Mouse (Mus musculus) neural tube, embryonic 15.5 days (tissue): ENCODE measurements around the gene Eaf2. TPM values are rescaled to one million over a fixed set of nuclear protein-coding genes. Genes with fewer than 3 reads are reported as not detected.

ENCODE experiments used
- ATAC-seq: fragments of 200-750 bp; cut with Nextera tagmentation; 2 replicates; pipeline ENCODE4 v1.8.0; 2017; ENCODE audit warnings: mild to moderate bottlenecking, moderate TSS enrichment, moderate library complexity; ENCODE audit not compliant: low FRiP score
- H3K27ac ChIP-seq: fragments of 300-500 bp; sonication (generic); replicated peaks from 2 replicates; pipeline ENCODE4 v1.5.1; 2015; ENCODE audit warnings: mild to moderate bottlenecking, inconsistent platforms
- H3K27me3 ChIP-seq: fragments of 300-500 bp; sonication (generic); replicated peaks from 2 replicates; pipeline ENCODE4 v1.6.1; 2015; ENCODE audit warnings: inconsistent platforms
- H3K36me3 ChIP-seq: fragments of 300-500 bp; sonication (generic); 2 replicates; pipeline ENCODE4 v1.6.1; 2015; ENCODE audit warnings: inconsistent platforms
- H3K4me1 ChIP-seq: fragments of 300-500 bp; sonication (generic); 2 replicates; pipeline ENCODE4 v1.6.1; 2015; ENCODE audit warnings: inconsistent platforms
- H3K4me2 ChIP-seq: fragments of 300-500 bp; sonication (generic); 2 replicates; pipeline ENCODE4 v1.6.1; 2015; ENCODE audit warnings: inconsistent platforms, mild to moderate bottlenecking, moderate library complexity
- H3K4me3 ChIP-seq: fragments of 300-500 bp; sonication (generic); replicated peaks from 2 replicates; pipeline ENCODE4 v1.5.1; 2015; ENCODE audit warnings: mild to moderate bottlenecking, inconsistent platforms
- H3K9ac ChIP-seq: fragments of 300-500 bp; sonication (generic); replicated peaks from 2 replicates; pipeline ENCODE4 v1.6.1; 2015; ENCODE audit warnings: mild to moderate bottlenecking, inconsistent platforms
- H3K9me3 ChIP-seq: fragments of 300-500 bp; sonication (generic); replicated peaks from 2 replicates; pipeline ENCODE4 v1.6.1; 2016; ENCODE audit warnings: inconsistent platforms
- WGBS: fragments of 180-500 bp; shearing (Covaris S2); methylation state at CpG from one replicate; pipeline ENCODE4 v1.1.7; 2015; ENCODE audit warnings: mixed read lengths; 5-methylcytosine and 5-hydroxymethylcytosine counted together
- polyA plus RNA-seq: library from polyadenylated mRNA; unstranded; fragments of >200 nt; fragmentation: Nextera tagmentation; extraction: Ambion mirVana; gene quantifications from 2 replicates; pipeline ENCODE4 v1.2.1, GENCODE M21; 2015

Gene Eaf2
- 0.50 and 1.1 TPM in 2 replicates for polyA plus RNA-seq

DNA sequence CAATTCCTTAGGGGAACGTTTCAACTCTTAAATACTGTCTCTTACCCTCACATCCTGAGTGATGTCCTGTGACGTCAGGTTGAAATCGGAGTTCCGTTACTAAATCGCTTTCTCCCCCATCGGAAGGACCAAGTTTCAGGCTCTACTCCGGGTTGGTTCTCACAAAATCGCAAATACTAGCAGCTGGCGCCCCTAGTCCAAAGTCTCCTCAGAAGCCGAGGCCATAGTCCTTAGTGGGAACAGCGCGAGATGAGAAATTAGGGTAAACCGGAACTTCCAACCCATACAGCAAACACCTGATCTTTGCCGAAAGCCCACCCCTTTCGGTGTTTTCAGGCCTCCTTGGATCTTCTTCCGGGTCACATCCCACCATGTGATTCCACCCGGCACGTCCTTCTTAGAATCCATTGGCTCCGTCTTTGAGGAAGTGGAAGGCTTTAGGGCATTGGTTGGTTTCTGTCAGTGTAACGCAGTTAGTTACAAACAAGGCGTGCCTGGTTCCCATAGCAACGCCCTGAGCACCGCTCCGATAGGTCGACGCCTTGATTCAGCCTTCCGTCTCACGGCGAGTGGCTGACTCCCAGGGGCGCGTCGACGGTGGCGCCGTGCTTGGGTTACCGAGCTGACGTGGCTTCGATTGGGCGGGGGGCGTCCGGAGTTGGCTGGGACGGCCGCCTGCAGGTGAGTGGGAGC is at the start of gene Eaf2, which contains the start of gene Golgb1:
TSS of gene Eaf2 (minus strand) at position 421 of the 693 bp plus-strand sequence.
TSS of gene Golgb1 (plus strand) at position 558 of the 693 bp plus-strand sequence.
- peak within 1 kb of the TSS; percentile 68 for H3K4me3 ChIP-seq
- peak within 1 kb of the TSS; percentile 66 for H3K9ac ChIP-seq
- 0% methylated on average over 43 of the region's 43 CpGs for WGBS
- H3K36me3 ChIP-seq: peaks cover 12% of the 10 kb centered on the region
- H3K9me3 ChIP-seq: no peaks in the 10 kb centered on the region
- H3K4me1 ChIP-seq: peaks cover 32% of the 10 kb centered on the region
- peak; percentile 100 for ATAC-seq
- peak within 1 kb of the TSS; percentile 67 for H3K4me2 ChIP-seq
- H3K27ac ChIP-seq: peak within 1 kb of the TSS; percentile 84
- no peaks in the 10 kb centered on the region for H3K27me3 ChIP-seq

GRCm38 (mm10) chr16:36924312-36924711 is 49.5 kb upstream of the Eaf2 start:
- ATAC-seq: no peak
- peaks cover 76% of the 10 kb centered on the region for H3K36me3 ChIP-seq

GRCm38 (mm10) chr16:36921980-36922379 is 47.2 kb upstream of the Eaf2 start:
- no peaks in the 10 kb centered on the region for H3K27me3 ChIP-seq
- peaks cover 72% of the 10 kb centered on the region for H3K36me3 ChIP-seq
- no peak overlapping the region for H3K27ac ChIP-seq
- WGBS: 95% methylated on average over 6 of the region's 6 CpGs
- no peaks in the 10 kb centered on the region for H3K4me1 ChIP-seq
- H3K9me3 ChIP-seq: no peaks in the 10 kb centered on the region
- no peak overlapping the region for H3K4me2 ChIP-seq
- no peak for ATAC-seq
- H3K9ac ChIP-seq: no peak overlapping the region
- H3K4me3 ChIP-seq: no peak overlapping the region

More at GRCm38 (mm10) chr16:36924312-36924711, 49.5 kb upstream of the Eaf2 start:
- no peak overlapping the region for H3K9ac ChIP-seq
- no peak overlapping the region for H3K4me2 ChIP-seq
- H3K4me1 ChIP-seq: no peaks in the 10 kb centered on the region
- H3K27ac ChIP-seq: no peak overlapping the region
- WGBS: 95% methylated on average over 8 of the region's 8 CpGs
- no peaks in the 10 kb centered on the region for H3K27me3 ChIP-seq
- no peaks in the 10 kb centered on the region for H3K9me3 ChIP-seq
- no peak overlapping the region for H3K4me3 ChIP-seq

- no peaks in the 10 kb centered on the region for H3K9me3 ChIP-seq
- no peaks in the 10 kb centered on the region for H3K4me1 ChIP-seq
- 96% methylated on average over 8 of the region's 8 CpGs for WGBS
- no peak overlapping the region for H3K4me2 ChIP-seq
- ATAC-seq: no peak
- H3K27ac ChIP-seq: no peak overlapping the region
- no peak overlapping the region for H3K9ac ChIP-seq
- H3K36me3 ChIP-seq: peaks cover 71% of the 10 kb centered on the region
- no peaks in the 10 kb centered on the region for H3K27me3 ChIP-seq
- H3K4me3 ChIP-seq: no peak overlapping the region
These were observed 46.3 kb upstream of the Eaf2 start for GRCm38 (mm10) chr16:36921067-36921613.

DNA sequence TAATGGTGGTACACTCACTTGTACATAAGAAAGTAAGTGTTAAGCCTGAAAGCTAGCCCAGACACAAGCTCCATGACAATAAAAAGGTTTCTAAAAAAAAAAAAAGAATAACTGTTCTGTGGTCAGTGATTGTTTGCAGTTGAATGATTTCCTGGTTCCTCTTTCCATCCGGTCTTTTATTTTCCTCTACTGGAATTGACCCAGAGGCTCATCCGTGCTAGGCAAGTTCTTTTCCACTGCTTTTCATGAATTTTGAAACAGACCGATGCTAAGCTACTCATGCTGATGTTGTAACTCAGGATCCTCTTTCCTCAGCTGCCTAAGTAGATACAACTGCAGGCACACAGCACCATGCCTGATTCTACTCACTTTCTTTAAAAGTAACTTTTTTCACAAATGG is 45.6 kb upstream of the Eaf2 start:
- Histone ChIP-seq H3K4me2 (no peak overlapping the region), H3K4me1 (no peaks in the 10 kb centered on the region), H3K4me3 (no peak overlapping the region), H3K9me3 (no peaks in the 10 kb centered on the region), H3K9ac (no peak overlapping the region), H3K27ac (no peak overlapping the region), H3K27me3 (no peaks in the 10 kb centered on the region), H3K36me3 (peaks cover 71% of the 10 kb centered on the region)
- no peak for ATAC-seq
- WGBS: 82% methylated on average over 3 of the region's 3 CpGs

GRCm38 (mm10) chr16:36918505-36918904 is 43.7 kb upstream of the Eaf2 start:
- no peaks in the 10 kb centered on the region for H3K27me3 ChIP-seq
- H3K9me3 ChIP-seq: no peaks in the 10 kb centered on the region
- no peak overlapping the region for H3K9ac ChIP-seq
- no peaks in the 10 kb centered on the region for H3K4me1 ChIP-seq
- no peak overlapping the region for H3K4me2 ChIP-seq
- 90% methylated on average over 10 of the region's 10 CpGs for WGBS
- H3K36me3 ChIP-seq: peaks cover 77% of the 10 kb centered on the region
- H3K27ac ChIP-seq: no peak overlapping the region
- no peak overlapping the region for H3K4me3 ChIP-seq
- ATAC-seq: no peak

DNA sequence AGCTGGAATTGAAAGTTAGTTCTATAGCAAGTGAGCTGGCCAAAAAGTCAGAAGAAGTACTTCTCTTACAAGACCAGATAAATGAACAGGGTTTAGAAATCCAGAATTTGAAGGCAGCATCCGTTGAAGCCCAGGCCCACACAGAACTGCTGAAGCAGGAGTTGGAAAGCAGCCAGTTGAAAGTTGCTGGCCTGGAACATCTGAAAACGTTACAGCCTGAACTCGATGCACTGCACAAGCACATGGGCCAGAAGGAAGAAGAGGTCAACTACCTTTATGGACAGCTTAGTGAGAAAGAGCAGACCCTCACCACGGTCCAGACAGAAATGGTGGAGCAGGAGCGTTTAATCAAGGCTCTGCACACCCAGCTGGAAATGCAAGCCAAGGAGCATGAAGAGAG is 39.4 kb upstream of the Eaf2 start:
- ATAC-seq: no peak
- H3K4me3 ChIP-seq: no peak overlapping the region
- no peaks in the 10 kb centered on the region for H3K27me3 ChIP-seq
- H3K9me3 ChIP-seq: no peaks in the 10 kb centered on the region
- H3K4me1 ChIP-seq: no peaks in the 10 kb centered on the region
- 85% methylated on average over 5 of the region's 5 CpGs for WGBS
- no peak overlapping the region for H3K9ac ChIP-seq
- H3K4me2 ChIP-seq: no peak overlapping the region
- no peak overlapping the region for H3K27ac ChIP-seq
- peaks cover 74% of the 10 kb centered on the region for H3K36me3 ChIP-seq

DNA sequence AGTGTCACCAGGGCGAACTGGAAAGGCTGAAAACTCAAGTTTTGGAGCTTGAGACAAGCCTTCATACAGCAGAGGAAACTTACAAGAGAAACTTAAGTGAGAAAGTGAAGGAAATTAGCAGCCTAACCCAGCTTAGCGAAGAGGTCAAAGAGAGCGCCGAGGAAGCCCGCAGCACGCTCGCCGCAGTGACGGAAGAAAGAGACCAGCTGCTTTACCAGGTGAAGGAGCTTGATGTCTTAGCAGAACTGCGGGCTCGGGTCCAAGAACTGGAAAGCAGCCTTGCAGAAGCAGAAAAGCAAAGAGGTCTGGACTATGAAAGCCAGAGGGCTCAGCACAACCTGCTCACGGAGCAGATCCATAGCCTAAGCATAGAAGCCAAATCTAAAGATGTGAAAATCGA is 37.5 kb upstream of the Eaf2 start:
- peaks cover 69% of the 10 kb centered on the region for H3K36me3 ChIP-seq
- no peaks in the 10 kb centered on the region for H3K9me3 ChIP-seq
- no peak overlapping the region for H3K4me3 ChIP-seq
- WGBS: 95% methylated on average over 13 of the region's 13 CpGs
- no peak overlapping the region for H3K9ac ChIP-seq
- no peaks in the 10 kb centered on the region for H3K4me1 ChIP-seq
- H3K27me3 ChIP-seq: no peaks in the 10 kb centered on the region
- H3K4me2 ChIP-seq: no peak overlapping the region
- H3K27ac ChIP-seq: no peak overlapping the region
- ATAC-seq: no peak

DNA sequence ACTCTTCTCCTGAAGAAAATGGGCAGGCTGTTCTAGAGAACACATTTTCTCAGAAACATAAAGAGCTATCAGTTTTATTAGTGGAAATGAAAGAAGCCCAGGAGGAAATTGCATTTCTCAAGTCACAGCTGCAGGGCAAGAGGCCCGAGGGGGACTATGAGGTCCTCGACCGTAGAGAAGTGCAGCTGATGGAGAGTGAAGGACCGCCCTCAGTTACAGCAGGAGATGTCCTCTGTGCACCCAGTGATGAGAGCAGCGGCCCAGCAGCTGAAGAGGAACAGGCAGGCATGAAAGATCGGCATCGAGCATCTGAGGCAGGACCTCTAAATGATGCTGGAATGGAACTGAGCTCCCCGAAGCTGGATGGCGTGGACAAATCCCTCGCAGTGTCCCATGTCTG is 37.1 kb upstream of the Eaf2 start:
- ATAC-seq: no peak
- H3K4me1 ChIP-seq: no peaks in the 10 kb centered on the region
- H3K9ac ChIP-seq: no peak overlapping the region
- no peak overlapping the region for H3K27ac ChIP-seq
- peaks cover 69% of the 10 kb centered on the region for H3K36me3 ChIP-seq
- no peaks in the 10 kb centered on the region for H3K9me3 ChIP-seq
- WGBS: 88% methylated on average over 10 of the region's 10 CpGs
- H3K27me3 ChIP-seq: no peaks in the 10 kb centered on the region
- no peak overlapping the region for H3K4me3 ChIP-seq
- H3K4me2 ChIP-seq: no peak overlapping the region

- Histone ChIP-seq H3K27ac (no peak overlapping the region), H3K27me3 (no peaks in the 10 kb centered on the region), H3K4me2 (no peak overlapping the region), H3K9ac (no peak overlapping the region), H3K4me1 (no peaks in the 10 kb centered on the region), H3K36me3 (peaks cover 71% of the 10 kb centered on the region), H3K9me3 (no peaks in the 10 kb centered on the region), H3K4me3 (no peak overlapping the region)
- ATAC-seq: no peak
- 91% methylated on average over 5 of the region's 5 CpGs for WGBS
These were observed 28.4 kb upstream of the Eaf2 start for GRCm38 (mm10) chr16:36903156-36903555.

DNA sequence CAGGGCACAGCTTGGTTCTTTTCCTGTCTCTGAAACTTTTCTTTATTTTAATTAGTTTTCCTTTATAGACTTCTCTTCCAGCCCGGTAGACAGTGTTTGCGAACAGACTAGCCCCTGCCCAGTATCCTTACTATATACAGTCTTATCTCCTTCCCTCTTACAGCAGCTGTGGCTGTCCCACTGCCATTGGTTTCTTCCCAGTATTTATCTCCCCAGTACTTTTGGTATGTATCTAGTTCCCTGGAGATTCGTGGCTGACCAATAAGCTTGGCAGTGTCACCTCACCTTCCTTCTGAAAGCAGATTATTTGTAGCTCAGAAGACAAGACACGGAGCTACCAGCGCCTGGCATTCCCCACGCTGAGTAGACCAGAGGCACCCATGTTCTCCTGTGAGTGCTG is 21.9 kb upstream of the Eaf2 start:
- Histone ChIP-seq H3K4me3 (no peak overlapping the region), H3K36me3 (peaks cover 86% of the 10 kb centered on the region), H3K9me3 (no peaks in the 10 kb centered on the region), H3K27ac (no peak overlapping the region), H3K4me1 (no peaks in the 10 kb centered on the region), H3K27me3 (no peaks in the 10 kb centered on the region), H3K4me2 (no peak overlapping the region), H3K9ac (no peak overlapping the region)
- 96% methylated on average over 6 of the region's 6 CpGs for WGBS
- ATAC-seq: no peak

GRCm38 (mm10) chr16:36893317-36893716 is 18.5 kb upstream of the Eaf2 start:
- no peaks in the 10 kb centered on the region for H3K27me3 ChIP-seq
- no peaks in the 10 kb centered on the region for H3K4me1 ChIP-seq
- no peak overlapping the region for H3K4me3 ChIP-seq
- H3K4me2 ChIP-seq: no peak overlapping the region
- peaks cover 82% of the 10 kb centered on the region for H3K36me3 ChIP-seq
- no peaks in the 10 kb centered on the region for H3K9me3 ChIP-seq
- ATAC-seq: no peak
- H3K9ac ChIP-seq: no peak overlapping the region
- 91% methylated on average over 10 of the region's 10 CpGs for WGBS
- no peak overlapping the region for H3K27ac ChIP-seq
